ENCODE assay signal across 31 mouse cellular contexts in the genomic region with DNA sequence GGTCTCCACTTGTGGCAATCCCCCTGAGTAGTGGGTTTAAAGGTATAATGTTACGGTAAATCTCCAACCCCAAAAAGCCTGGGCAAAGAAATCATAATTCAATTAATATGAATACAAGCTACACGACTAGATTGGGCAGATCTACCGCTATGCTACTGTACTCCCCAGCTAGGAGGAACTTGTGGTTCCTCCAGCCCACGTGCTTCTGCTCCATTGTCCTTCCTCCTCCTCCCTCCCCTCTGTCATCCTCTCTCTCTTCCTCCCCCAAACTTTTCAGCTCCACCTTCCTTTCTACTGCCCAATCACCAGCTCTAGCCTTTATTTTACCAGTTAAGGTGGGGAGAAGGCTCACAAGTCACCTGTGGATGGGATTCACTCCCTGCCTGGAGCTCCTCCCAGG. TPM values are rescaled to one million over a fixed set of nuclear protein-coding genes. Genes with fewer than 3 reads are reported as not detected.
DNase-seq lines count a peak whose midpoint lies in the region; ATAC-seq lines count a peak whose summit lies in the region.
"Had no signal": no experiment of that assay in that cellular context is flagged by ENCODE, and none has a peak within 500 bp of the region (broad histone marks: within the 10 kb centered on the region; RNA-seq: fewer than 3 reads in every experiment).

No protein-coding gene starts in this region.

- H3K27ac ChIP-seq in hindbrain, embryonic 10.5 days: no peak overlapping the region
- H3K27ac ChIP-seq: embryonic facial prominence, embryonic 13.5 days; forebrain, embryonic 12.5 days; forebrain, embryonic 15.5 days; heart, adult 2 months; heart, embryonic 10.5 days; heart, embryonic 13.5 days; hindbrain, embryonic 13.5 days; intestine, embryonic 15.5 days had no signal

- peak; percentile 81 for ATAC-seq in granulocyte monocyte progenitor cell, adult 5-6 weeks (replicated peaks; ENCODE audit: poor library complexity, severe bottlenecking)
- peak; percentile 86 for ATAC-seq in megakaryocyte progenitor cell, adult 5-6 weeks (replicated peaks; ENCODE audit: poor library complexity)
- no peak for ATAC-seq in activated CD4-positive, CD25-positive, alpha-beta regulatory T cell, adult 4 months
- ATAC-seq: forebrain, embryonic 15.5 days; hindbrain, embryonic 16.5 days; intestine, embryonic 15.5 days had no signal

- no peaks in the 10 kb centered on the region for H3K27me3 ChIP-seq in hindbrain, embryonic 10.5 days (ENCODE audit: insufficient read depth, poor library complexity, severe bottlenecking)
- H3K27me3 ChIP-seq: embryonic facial prominence, embryonic 13.5 days; forebrain, embryonic 12.5 days; forebrain, embryonic 15.5 days; heart, embryonic 13.5 days; hindbrain, embryonic 13.5 days; intestine, embryonic 15.5 days had no signal

- no peaks in the 10 kb centered on the region for H3K9me3 ChIP-seq in hindbrain, embryonic 10.5 days
- H3K9me3 ChIP-seq: embryonic facial prominence, embryonic 13.5 days; forebrain, embryonic 12.5 days; forebrain, embryonic 15.5 days; heart, embryonic 10.5 days; heart, embryonic 13.5 days; hindbrain, embryonic 13.5 days; intestine, embryonic 15.5 days had no signal

- H3K4me1 ChIP-seq in hindbrain, embryonic 10.5 days (replicated peaks): no peaks in the 10 kb centered on the region
- H3K4me1 ChIP-seq: embryonic facial prominence, embryonic 13.5 days; forebrain, embryonic 12.5 days; forebrain, embryonic 15.5 days; heart, embryonic 10.5 days; heart, embryonic 13.5 days; hindbrain, embryonic 13.5 days; intestine, embryonic 15.5 days had no signal

- DNase-seq in MEL-GATA-1-ER (ENCODE audit: extremely low read depth, low read depth) (peak; percentile 52), MN1 (ENCODE audit: low spot score) (no peak)
- no peak for DNase-seq in thymus, postnatal 25 days
- no peak for DNase-seq in hindbrain, embryonic 10.5 days (ENCODE audit: low spot score)
- DNase-seq: adrenal gland, postnatal 10 days; adrenal gland, postnatal 36 days; cerebellum, adult 11 months; cerebellum, adult 2 months; cerebellum, postnatal 10 days; gastrocnemius, postnatal 25 days; heart, adult 2 months; heart, postnatal 14 days; heart, postnatal 4 days; kidney, adult 11 months had no signal

- no peak overlapping the region for H3K4me3 ChIP-seq in hindbrain, embryonic 10.5 days
- H3K4me3 ChIP-seq: embryonic facial prominence, embryonic 13.5 days; erythroblast, embryonic 14.5 days; forebrain, embryonic 12.5 days; forebrain, embryonic 15.5 days; heart, adult 2 months; heart, embryonic 10.5 days; heart, embryonic 13.5 days; hindbrain, embryonic 13.5 days; intestine, embryonic 15.5 days had no signal

- 91% methylated on average over 4 of the region's 4 CpGs for WGBS in hindbrain, embryonic 10.5 days

- peaks cover 89% of the 10 kb centered on the region for H3K36me3 ChIP-seq in hindbrain, embryonic 10.5 days

RNA-seq across cellular contexts. Expression of a gene that starts 21.4 kb away (rescaled TPM):
- total RNA-seq in granulocyte monocyte progenitor cell, adult 5-6 weeks (2014; fragmentation: Nextera tagmentation): not detected in 2 replicates
- not detected in 2 replicates for total RNA-seq in granulocyte monocyte progenitor cell, adult 5-6 weeks (2017)
- not detected in 2 replicates for total RNA-seq in megakaryocyte progenitor cell, adult 5-6 weeks (2015)
- not detected in 2 replicates for total RNA-seq in megakaryocyte progenitor cell, adult 5-6 weeks (2017)
- not detected for polyA plus RNA-seq in activated CD4-positive, CD25-positive, alpha-beta regulatory T cell, adult 4 months (2017; shearing (Covaris generic))
- polyA plus RNA-seq in hindbrain, embryonic 10.5 days (2016; fragmentation: Nextera tagmentation; extraction: Ambion mirVana): not detected in 2 replicates
- total RNA-seq: adrenal gland, adult 18-20 months; adrenal gland, postnatal 10 days; adrenal gland, postnatal 36 days; ES-E14; gastrocnemius, adult 8-10 months; gastrocnemius, postnatal 25 days; heart, adult 2 months; heart, postnatal 14 days; heart, postnatal 4 days had no signal
- polyA plus RNA-seq: embryonic facial prominence, embryonic 13.5 days; erythroblast, embryonic 14.5 days; forebrain, embryonic 12.5 days; forebrain, embryonic 15.5 days; gonadal fat pad, adult 2 months; heart, adult 2 months; heart, embryonic 10.5 days; heart, embryonic 13.5 days; heart, embryonic 16.5 days; hindbrain, embryonic 13.5 days; hindbrain, embryonic 16.5 days; intestine, embryonic 15.5 days had no signal

RNA-seq across cellular contexts. Expression of a gene that starts 26.8 kb away (rescaled TPM):
- 65.3 and 71.3 TPM in 2 replicates for total RNA-seq in granulocyte monocyte progenitor cell, adult 5-6 weeks (2014; fragmentation: Nextera tagmentation)
- 77.6 and 88.2 TPM in 2 replicates for total RNA-seq in granulocyte monocyte progenitor cell, adult 5-6 weeks (2017)
- 90.6 and 93.0 TPM in 2 replicates for total RNA-seq in megakaryocyte progenitor cell, adult 5-6 weeks (2015)
- 60.4 and 62.9 TPM in 2 replicates for total RNA-seq in megakaryocyte progenitor cell, adult 5-6 weeks (2017)
- polyA plus RNA-seq in activated CD4-positive, CD25-positive, alpha-beta regulatory T cell, adult 4 months (2017; shearing (Covaris generic)): 100 to 1,000 TPM; 574 to 641 TPM
- polyA plus RNA-seq in hindbrain, embryonic 10.5 days (2016; fragmentation: Nextera tagmentation; extraction: Ambion mirVana): 18.8 and 22.9 TPM in 2 replicates

RNA-seq across cellular contexts. Expression of a gene that starts 29.2 kb away (rescaled TPM):
- total RNA-seq in granulocyte monocyte progenitor cell, adult 5-6 weeks (2014; fragmentation: Nextera tagmentation): 4.4 and 5.7 TPM in 2 replicates
- 2.5 TPM in 2 replicates for total RNA-seq in granulocyte monocyte progenitor cell, adult 5-6 weeks (2017)
- 1.9 and 2.9 TPM in 2 replicates for total RNA-seq in megakaryocyte progenitor cell, adult 5-6 weeks (2015)
- 2.3 and 2.4 TPM in 2 replicates for total RNA-seq in megakaryocyte progenitor cell, adult 5-6 weeks (2017)
- polyA plus RNA-seq in activated CD4-positive, CD25-positive, alpha-beta regulatory T cell, adult 4 months (2017; shearing (Covaris generic)): under 1 TPM in 1 of 2 experiments, not detected in 1; 0.05 TPM
- 3.7 and 4.0 TPM in 2 replicates for polyA plus RNA-seq in hindbrain, embryonic 10.5 days (2016; fragmentation: Nextera tagmentation; extraction: Ambion mirVana)
